Mouse (Mus musculus) bone marrow macrophage, adult 2 months (primary cell): Measurements from ENCODE around the gene Olfr1329.
"Not testable (repeated sequence)": the region's sequence is repeated elsewhere in the genome, so short reads cannot be mapped to it uniquely, and the experiment has no call there.

Source experiments
- CTCF ChIP-seq: IDR thresholded peaks from 2 replicates; pipeline ENCODE4 v1.5.1; 2012; ENCODE audit warnings: low read depth, mild to moderate bottlenecking, low read length, moderate library complexity
- POLR2A ChIP-seq: IDR thresholded peaks from 2 replicates; pipeline ENCODE4 v1.6.1; 2012; ENCODE audit warnings: mild to moderate bottlenecking, low read depth, low read length, borderline replicate concordance

GRCm38 (mm10) chr4:118917365-118917764, at the start of gene Olfr1329:
- not testable (repeated sequence) for TF ChIP-seq CTCF, POLR2A
